Mouse (Mus musculus) erythroid progenitor cell, adult 5-6 weeks (primary cell): ENCODE measurements around the gene Zfp507. TPM values are rescaled to one million over a fixed set of nuclear protein-coding genes. Genes with fewer than 3 reads are reported as not detected.
A peak's percentile ranks its signal among the peaks of the same experiment; 100 is the strongest.

ENCODE experiments used
- ATAC-seq: replicated peaks from 2 replicates; pipeline ENCODE4 v1.8.0; 2016; ENCODE audit warnings: moderate number of reproducible peaks, mild to moderate bottlenecking, moderate TSS enrichment, inconsistent platforms; ENCODE audit not compliant: poor library complexity, low FRiP score, severe bottlenecking
- total RNA-seq, 2 experiments: library from RNA; stranded (forward) in 1 of 2; stranded (reverse) in 1 of 2; fragments of 150-400 nt in 1 of 2; fragments of 186-747, 209-891 nt in 1 of 2; gene quantifications; 2 replicates each; pipeline versions ENCODE4 v1.2.3 to v1.2.4; 2015 to 2017; ENCODE audit warnings: low replicate concordance in 2 of 2

Zfp507 gene
- total RNA-seq, 2 experiments from 2014 or later, result 8.8 to 15.9 TPM

- no peak for ATAC-seq
Measured at GRCm38 (mm10) chr7:35742310-35742709, 60.5 kb downstream of the Zfp507 start.

DNA sequence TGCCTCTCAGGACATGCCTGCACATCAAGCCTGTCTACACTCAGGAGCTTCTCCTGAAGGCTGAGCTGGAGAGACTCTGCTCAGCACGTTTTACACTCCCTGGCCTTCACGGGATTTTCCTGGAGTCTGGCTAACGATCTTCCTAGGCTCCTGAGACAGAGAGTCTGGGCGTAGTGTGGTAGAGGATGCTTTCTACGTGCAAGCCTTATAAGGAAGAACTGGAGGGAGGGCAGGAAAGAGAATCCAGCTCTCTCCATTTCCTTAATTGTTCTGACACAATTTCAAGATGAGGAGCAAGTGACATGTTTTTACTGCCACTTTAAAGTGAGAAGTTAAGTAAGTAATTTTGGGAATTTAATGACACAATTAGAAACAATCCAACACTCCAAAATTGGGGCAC, 60.9 kb downstream of the Zfp507 start:
- ATAC-seq, result no peak

DNA sequence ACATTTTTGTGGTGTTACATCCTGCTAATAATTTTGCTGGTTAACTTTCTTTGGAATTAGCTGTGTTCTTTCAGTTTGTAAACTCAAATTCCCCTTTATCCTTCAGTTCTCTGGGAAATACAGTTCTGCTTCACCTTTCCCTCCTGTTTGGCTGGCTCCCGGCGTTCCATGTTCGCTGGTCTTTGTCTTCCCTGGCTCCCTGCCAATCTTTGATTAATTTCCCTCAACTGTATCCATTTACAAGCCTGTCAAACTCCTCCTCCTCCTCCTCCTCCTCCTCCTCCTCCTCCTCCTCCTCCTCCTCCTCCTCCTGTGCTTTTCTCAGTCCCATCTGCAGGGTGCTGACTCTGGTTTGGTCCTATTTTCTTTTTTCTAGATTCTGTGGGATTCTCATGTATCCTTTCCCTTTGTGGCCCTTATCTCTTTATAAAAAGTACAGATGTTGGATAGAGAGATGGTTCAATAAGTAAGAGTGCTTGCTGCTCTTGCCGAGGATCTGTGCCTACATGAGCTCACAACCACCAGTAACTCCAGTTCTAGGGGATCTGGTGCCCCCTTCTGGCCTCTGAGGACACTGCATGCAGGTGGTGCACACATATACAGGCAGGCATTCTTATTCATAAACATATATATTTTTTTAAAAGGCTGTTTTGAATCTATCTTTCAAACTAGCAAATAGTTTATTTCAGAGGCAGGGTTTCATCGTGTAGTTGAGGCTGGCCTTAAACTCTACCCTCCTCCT, 62.1 kb downstream of the Zfp507 start:
- ATAC-seq, result 0 out of 2 replicates have a peak, but pooled peaks have one; percentile 57

GRCm38 (mm10) chr7:35738871-35739270, 63.9 kb downstream of the Zfp507 start:
- ATAC-seq, result no peak

- ATAC-seq, result no peak
Measured at GRCm38 (mm10) chr7:35733313-35734050, 69.3 kb downstream of the Zfp507 start.

GRCm38 (mm10) chr7:35732585-35733059, 70.2 kb downstream of the Zfp507 start:
- ATAC-seq, result no peak

- no peak for ATAC-seq
Measured at GRCm38 (mm10) chr7:35729621-35730031, 73.2 kb downstream of the Zfp507 start.

- ATAC-seq, result no peak
Measured at GRCm38 (mm10) chr7:35728376-35728775, 74.4 kb downstream of the Zfp507 start.

GRCm38 (mm10) chr7:35723035-35723434, 79.8 kb downstream of the Zfp507 start:
- ATAC-seq, result no peak

Other genes starting within 250 kb of the Zfp507 start
- gene Nudt19, start 246.7 kb downstream of the Zfp507 start, total RNA-seq (2015; ENCODE audit: low replicate concordance), result 129 and 165 TPM in 2 replicates
- 36.3 and 55.8 TPM in 2 replicates for gene Nudt19, start 246.7 kb downstream of the Zfp507 start, total RNA-seq (2017; ENCODE audit: low replicate concordance)
- gene Rgs9bp, start 217.4 kb downstream of the Zfp507 start, total RNA-seq (2015; ENCODE audit: low replicate concordance), result 0.36 TPM in 1 of 2 replicates, not detected in the other
- gene Rgs9bp, start 217.4 kb downstream of the Zfp507 start, total RNA-seq (2017; ENCODE audit: low replicate concordance), result 0.38 TPM in 1 of 2 replicates, not detected in the other
- gene Ankrd27, start 216.8 kb downstream of the Zfp507 start, total RNA-seq (2015; ENCODE audit: low replicate concordance), result 38.6 and 41.1 TPM in 2 replicates
- gene Ankrd27, start 216.8 kb downstream of the Zfp507 start, total RNA-seq (2017; ENCODE audit: low replicate concordance), result 9.5 and 13.2 TPM in 2 replicates
- 75.3 and 96.4 TPM in 2 replicates for gene Pdcd5, start 155.5 kb downstream of the Zfp507 start, total RNA-seq (2015; ENCODE audit: low replicate concordance)
- gene Pdcd5, start 155.5 kb downstream of the Zfp507 start, total RNA-seq (2017; ENCODE audit: low replicate concordance), result 31.2 TPM in 1 of 2 replicates, not detected in the other
- gene Dpy19l3, start 48.5 kb downstream of the Zfp507 start, total RNA-seq (2015; ENCODE audit: low replicate concordance), result 4.2 and 5.0 TPM in 2 replicates
- 1.0 and 12.7 TPM in 2 replicates for gene Dpy19l3, start 48.5 kb downstream of the Zfp507 start, total RNA-seq (2017; ENCODE audit: low replicate concordance)